Mouse (Mus musculus) liver, embryonic 18 days (tissue): Measurements from ENCODE around the gene Rgs16. TPM values are rescaled to one million over a fixed set of nuclear protein-coding genes. Genes with fewer than 3 reads are reported as not detected.

ENCODE experiments used
- polyA plus RNA-seq: library from polyadenylated mRNA; depleted of rRNA; stranded (reverse); fragments of >200 nt; gene quantifications from 2 replicates; pipeline ENCODE4 v1.2.3, GENCODE M21; 2012; rRNA removed

Gene Rgs16
- 19.9 and 24.9 TPM in 2 replicates for polyA plus RNA-seq

GRCm38 (mm10) chr1:153740145-153740544 is at the start of gene Rgs16:
TSS of gene Rgs16 (plus strand) at chr1:153740349.

GRCm38 (mm10) chr1:153749211-153749801 is 9.2 kb downstream of the Rgs16 start, which contains the start of gene Rnasel:
TSS of gene Rnasel (plus strand) at chr1:153749426.

Other genes with a start within 250 kb of the Rgs16 start
- gene Npl, start 190.3 kb upstream of the Rgs16 start, polyA plus RNA-seq = 4.0 and 4.7 TPM in 2 replicates
- 0.05 TPM in 2 replicates for gene Rgs8, start 87.3 kb upstream of the Rgs16 start, polyA plus RNA-seq
- gene Rnasel, start 9.1 kb downstream of the Rgs16 start, polyA plus RNA-seq = 19.1 and 20.8 TPM in 2 replicates
- gene Rgsl1, start 103.8 kb downstream of the Rgs16 start, polyA plus RNA-seq = 0.01 and 0.02 TPM in 2 replicates
- gene Teddm1b, start 134.0 kb downstream of the Rgs16 start, polyA plus RNA-seq = not detected in 2 replicates
- gene Teddm1a, start 151.4 kb downstream of the Rgs16 start, polyA plus RNA-seq = not detected in 2 replicates
- gene Glul, start 159.6 kb downstream of the Rgs16 start, polyA plus RNA-seq = 162 and 185 TPM in 2 replicates
- gene Teddm2, start 159.9 kb downstream of the Rgs16 start, polyA plus RNA-seq = 0.25 and 0.30 TPM in 2 replicates